Mouse (Mus musculus) MEL-GATA-1-ER (cell line): ENCODE results near the gene Mrpl58.
"Not testable (repeated sequence)": the region's sequence is repeated elsewhere in the genome, so short reads cannot be mapped to it uniquely, and the experiment has no call there.

ENCODE experiments used
- DNase-seq: peaks from one replicate; pipeline ENCODE4 v3.0.0-alpha.2; 2012; ENCODE audit warnings: low read depth; ENCODE audit errors: extremely low read depth

Gene Mrpl58

GRCm38 (mm10) chr11:115381743-115382539, 21.6 kb upstream of the Mrpl58 start, which contains the start of gene Cdr2l:
Gene Cdr2l, plus strand, starts transcription at chr11:115381916.
- no peak for DNase-seq

DNA sequence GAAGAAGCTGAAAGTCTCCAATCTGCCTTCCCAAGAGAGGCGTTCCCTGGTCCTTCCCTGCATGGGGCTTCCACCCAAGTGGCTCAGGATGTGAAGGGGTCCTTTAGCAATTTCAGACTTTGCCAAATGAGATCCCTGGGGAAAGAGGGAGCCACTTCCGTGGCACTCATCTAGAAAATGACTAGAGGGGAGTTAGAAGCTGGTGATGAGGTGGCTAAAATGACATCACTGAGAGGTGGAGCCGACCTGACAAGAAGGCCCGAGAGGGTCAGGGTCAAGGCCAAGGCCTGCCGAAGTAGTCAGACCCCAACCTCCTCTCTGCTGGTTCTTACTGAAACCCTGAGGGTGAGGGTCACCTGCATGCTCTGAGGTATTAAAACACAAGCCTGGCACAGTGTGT, 20.7 kb upstream of the Mrpl58 start:
- DNase-seq = no peak

DNA sequence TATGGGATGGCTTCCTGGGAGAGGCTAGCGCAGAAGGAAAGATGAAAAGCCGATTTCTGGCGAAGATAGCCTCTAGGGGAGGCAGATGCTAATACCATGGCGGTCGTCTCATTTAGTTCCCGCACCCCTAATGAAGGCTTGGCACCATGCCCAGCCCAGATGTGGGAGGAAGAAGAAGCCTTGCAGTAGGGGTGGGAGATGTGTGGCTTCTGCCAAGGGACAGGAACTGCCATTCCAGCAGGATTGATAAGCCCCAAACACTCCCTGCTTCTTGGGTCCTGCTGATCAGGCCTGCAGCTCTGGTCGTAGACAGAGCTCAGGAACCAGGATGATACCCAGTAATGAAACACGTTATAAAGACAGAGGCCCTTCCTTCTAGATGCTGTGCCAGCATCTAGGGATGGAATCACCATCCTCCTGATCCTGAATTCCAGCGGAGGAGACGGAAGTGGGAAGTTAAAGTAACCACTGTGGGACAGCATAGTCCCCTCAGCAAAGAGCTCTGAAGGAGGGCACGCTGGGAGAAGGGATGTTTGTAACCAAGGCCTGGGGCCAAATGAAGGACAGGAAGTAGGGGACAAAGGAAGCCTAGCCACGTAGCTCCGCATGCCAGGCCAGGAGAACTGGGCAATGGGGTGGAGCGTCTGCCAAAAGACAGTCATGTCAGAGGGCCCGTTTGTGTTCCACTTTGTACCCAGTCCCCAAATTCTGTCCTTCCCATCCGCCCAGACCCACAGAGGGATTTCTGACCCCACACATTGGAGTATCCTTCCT, 19.7 kb upstream of the Mrpl58 start:
- peak; percentile 68 for DNase-seq

DNA sequence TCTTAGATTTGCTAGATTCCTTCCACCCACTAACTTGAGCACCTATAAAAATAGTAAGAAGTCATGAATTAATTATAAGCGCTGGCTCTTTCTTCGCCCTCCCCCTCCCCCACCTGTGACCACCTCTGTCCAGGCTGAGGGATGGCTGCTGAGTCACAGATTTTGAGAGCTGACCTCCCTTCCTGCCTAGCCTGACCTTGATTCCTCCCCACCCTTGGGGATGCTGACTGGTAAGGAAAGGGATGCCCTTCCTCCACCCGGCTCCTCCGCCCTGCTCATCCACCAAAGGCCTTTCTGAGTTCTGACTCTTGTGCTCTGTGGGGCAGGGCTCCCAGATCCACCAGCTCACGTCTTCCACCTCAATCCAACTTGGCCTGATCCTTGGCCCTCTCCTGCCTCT, 19.0 kb upstream of the Mrpl58 start:
- DNase-seq = no peak

GRCm38 (mm10) chr11:115386859-115387258, 16.7 kb upstream of the Mrpl58 start:
- not testable (repeated sequence) for DNase-seq

GRCm38 (mm10) chr11:115391358-115391757, 12.2 kb upstream of the Mrpl58 start:
- DNase-seq = no peak

DNA sequence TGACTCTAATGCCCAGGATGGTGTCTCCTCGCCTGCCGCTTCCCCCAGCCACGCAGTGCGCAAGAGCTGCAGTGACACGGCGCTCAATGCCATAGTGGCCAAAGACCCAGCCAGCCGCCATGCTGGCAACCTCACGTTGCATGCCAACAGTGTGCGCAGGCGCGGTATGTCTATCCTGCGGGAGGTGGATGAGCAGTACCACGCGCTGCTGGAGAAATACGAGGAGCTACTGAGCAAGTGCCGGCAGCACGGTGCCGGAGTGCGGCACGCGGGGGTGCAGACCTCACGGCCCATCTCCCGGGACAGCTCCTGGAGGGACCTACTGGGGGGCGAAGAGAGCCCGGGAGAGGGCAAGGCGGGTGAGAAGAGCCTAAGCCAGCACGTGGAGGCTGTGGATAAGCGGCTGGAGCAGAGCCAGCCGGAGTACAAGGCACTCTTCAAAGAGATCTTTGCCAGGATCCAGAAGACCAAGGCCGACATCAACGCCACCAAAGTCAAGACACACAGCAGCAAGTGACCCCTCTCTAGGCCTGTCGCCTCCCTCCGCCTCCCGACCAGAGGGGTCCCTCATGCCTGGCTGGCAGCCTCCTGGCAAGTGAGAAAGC, 9.7 kb upstream of the Mrpl58 start:
- no peak for DNase-seq

GRCm38 (mm10) chr11:115398085-115398484, 5.5 kb upstream of the Mrpl58 start:
- DNase-seq = no peak

GRCm38 (mm10) chr11:115400126-115400525, 3.4 kb upstream of the Mrpl58 start:
- no peak for DNase-seq

DNA sequence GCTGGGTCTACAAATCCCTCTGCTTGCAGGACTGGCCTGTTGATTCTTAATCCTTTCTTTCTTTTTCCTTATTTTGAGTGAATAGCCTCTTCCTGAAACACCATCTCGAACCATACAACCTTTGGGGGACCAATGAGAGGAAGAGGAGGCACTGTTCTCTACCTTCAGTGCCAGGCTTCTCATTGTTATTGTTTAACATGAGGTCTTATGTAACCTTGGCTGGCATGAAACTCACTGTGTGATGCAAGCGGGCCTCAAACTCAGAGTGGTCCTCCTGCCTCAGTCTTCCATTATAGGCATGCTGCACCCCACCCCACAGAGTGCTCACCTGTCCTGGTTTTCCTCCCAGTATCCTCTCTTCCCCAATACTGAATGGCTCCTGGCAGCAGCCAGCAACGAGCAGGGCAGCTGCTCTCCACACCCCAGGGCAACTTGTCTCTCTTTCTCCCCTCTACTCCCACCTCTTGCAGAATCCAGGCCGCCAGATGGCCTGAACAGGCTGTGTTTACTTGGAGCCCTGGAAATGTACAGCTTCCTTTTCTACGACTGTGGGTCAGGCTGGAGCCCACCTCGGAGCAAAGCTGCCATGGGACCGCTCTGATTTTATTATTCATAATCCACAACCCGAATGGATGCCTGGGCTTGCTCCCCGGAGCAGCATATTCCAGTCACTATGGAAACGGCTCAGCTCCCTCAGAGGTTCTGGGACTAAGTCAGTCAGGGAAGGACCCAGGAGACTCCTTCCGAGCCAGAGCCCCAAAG, 2.7 kb upstream of the Mrpl58 start:
- DNase-seq = no peak

GRCm38 (mm10) chr11:115405723-115406122, 2.2 kb downstream of the Mrpl58 start:
- DNase-seq = no peak

DNA sequence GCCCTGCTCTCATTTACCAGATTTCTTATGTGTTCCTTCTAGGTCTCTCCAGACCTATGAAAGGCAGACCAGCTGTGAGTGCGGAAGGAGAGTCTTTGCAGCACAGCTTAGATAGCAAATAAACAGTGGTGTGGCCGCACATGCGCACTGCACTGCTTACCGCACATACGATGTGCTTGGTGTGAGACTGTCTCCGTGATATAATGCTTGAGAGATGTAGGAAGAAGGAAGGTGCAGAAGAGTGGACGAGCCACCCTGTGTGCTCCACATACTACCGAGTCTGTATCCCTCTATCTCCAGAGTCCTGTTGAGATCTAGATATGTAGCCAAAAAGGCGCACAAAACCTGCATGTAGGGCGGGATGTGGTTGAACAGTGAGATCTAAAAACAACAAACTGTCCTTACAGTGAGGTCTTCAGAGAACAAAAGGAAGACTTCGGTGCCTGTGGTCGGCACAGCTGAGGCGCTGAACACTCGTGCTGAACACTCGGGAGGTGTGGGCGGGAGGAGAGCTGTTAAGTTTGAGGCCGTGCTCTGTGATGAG, 3.4 kb downstream of the Mrpl58 start:
- no peak for DNase-seq

- no peak for DNase-seq
These were observed 4.8 kb downstream of the Mrpl58 start for GRCm38 (mm10) chr11:115408266-115408920.

- no peak for DNase-seq
These were observed 6.0 kb downstream of the Mrpl58 start for GRCm38 (mm10) chr11:115409556-115409955.

DNA sequence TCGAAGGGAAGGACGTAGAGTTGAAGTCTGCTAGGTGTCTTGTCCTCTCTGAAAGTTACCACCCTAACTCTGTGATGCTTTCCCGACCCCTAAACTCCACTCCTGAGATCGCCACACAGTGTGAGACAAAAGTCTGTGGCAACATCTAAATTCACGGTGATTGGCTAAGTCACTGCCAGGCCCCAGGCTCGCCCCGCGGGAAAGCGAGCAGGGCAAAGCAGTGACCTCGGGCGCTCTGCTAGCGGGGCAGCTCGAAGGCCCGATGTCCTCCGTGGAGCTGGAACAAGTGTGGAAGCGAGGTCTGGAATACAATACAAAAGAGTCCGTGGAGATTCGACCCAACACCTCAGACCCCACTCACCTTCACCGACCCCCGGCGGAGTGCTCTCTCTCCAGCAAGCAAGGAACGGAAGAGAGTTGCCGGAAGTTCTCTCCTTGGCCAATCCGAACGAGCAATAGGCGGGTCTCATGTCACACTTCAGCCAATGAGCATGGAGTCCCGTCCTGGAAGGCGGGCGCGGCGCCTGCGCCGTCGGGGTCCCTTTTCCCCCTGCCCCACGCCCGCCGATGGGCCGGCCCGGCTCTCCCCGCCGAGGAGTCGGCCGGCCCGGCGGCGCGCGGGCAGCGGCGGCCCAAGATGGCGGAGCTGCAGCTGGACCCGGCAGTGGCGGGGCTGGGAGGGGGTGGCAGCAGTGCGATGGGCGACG, 16.1 kb downstream of the Mrpl58 start, which contains the start of the genes Atp5h and Kctd2:
Gene Atp5h, minus strand, starts transcription at position 432 of the 707 bp plus-strand sequence.
Gene Kctd2, plus strand, starts transcription at position 598 of the 707 bp plus-strand sequence.
- DNase-seq = peak; percentile 93

GRCm38 (mm10) chr11:115420336-115421190, 17.0 kb downstream of the Mrpl58 start:
- no peak for DNase-seq

DNA sequence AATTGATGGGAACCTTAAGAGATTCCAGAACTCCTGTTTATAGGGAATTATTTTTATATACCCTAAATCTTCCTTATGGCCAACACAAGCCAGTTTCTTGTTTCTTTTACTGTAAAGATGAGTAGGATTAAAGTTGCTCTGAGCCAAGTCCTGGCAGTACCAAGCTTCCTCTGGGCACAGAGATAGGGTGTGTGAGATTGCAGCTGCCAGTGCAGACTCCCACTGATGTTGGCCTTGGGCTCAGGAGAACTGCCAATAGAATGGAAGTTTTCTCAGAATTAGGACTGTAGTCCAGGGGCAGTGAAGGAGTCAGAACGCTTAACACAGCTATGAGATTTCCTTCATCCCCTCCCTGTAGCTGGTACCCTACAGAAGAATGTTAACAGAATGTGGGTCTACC, 17.8 kb downstream of the Mrpl58 start:
- no peak for DNase-seq

- DNase-seq = no peak
These were observed 18.4 kb downstream of the Mrpl58 start for GRCm38 (mm10) chr11:115421972-115422371.

- no peak for DNase-seq
These were observed 19.5 kb downstream of the Mrpl58 start for GRCm38 (mm10) chr11:115423091-115423490.
